ENCODE assay signal across 8 mouse cellular contexts in genomic region chr17:37203206-37203916, GRCm38 (mm10). TPM values are rescaled to one million over a fixed set of nuclear protein-coding genes. Genes with fewer than 3 reads are reported as not detected.
A peak's percentile ranks its signal among the peaks of the same experiment; 100 is the strongest.
DNase-seq lines count a peak whose midpoint lies in the region; ATAC-seq and TF ChIP-seq lines count a peak whose summit lies in the region.
"Had no signal": no experiment of that assay in that cellular context is flagged by ENCODE, and none has a peak within 500 bp of the region (broad histone marks: within the 10 kb centered on the region; RNA-seq: fewer than 3 reads in every experiment).

No protein-coding gene starts in this region.

- peak; percentile 98; the same call in 1 of the 2 replicates for TF ChIP-seq CTCF in small intestine, adult 2 months (IDR thresholded peaks at IDR 0.05; ENCODE audit: extremely low read depth, insufficient read length, insufficient replicate concordance, low read depth, low read length)

- no peak for TF ChIP-seq POLR2A in small intestine, adult 2 months (IDR thresholded peaks at IDR 0.05; ENCODE audit: low read depth, low read length)

- no peaks in the 10 kb centered on the region for H3K4me1 ChIP-seq in intestine, embryonic 14.5 days (replicated peaks; ENCODE audit: control insufficient read depth, insufficient read depth, low read length)
- H3K4me1 ChIP-seq in midbrain, embryonic 12.5 days = no peaks in the 10 kb centered on the region
- no peaks in the 10 kb centered on the region for H3K4me1 ChIP-seq in small intestine, adult 2 months (ENCODE audit: control insufficient read depth, insufficient read depth, insufficient read length, low read length)

- no peak overlapping the region for H3K4me2 ChIP-seq in intestine, embryonic 14.5 days (ENCODE audit: low read length)
- no peak overlapping the region for H3K4me2 ChIP-seq in midbrain, embryonic 12.5 days (replicated peaks)

- WGBS in intestine, embryonic 14.5 days = 0% methylated on average over 4 of the region's 4 CpGs
- WGBS in midbrain, embryonic 12.5 days = under 1% methylated on average over 4 of the region's 4 CpGs
- WGBS in small intestine, adult 2 months = 1% methylated on average over 4 of the region's 4 CpGs

- DNase-seq in WW6 (ENCODE audit: low read depth, low spot score) = peak; percentile 60
- DNase-seq in cerebellum, postnatal 14 days = peak; percentile 88 to 90
- peak; percentile 83 to 94 for DNase-seq in frontal cortex, postnatal 36 days (ENCODE audit: low spot score in 2 of 2)
- DNase-seq in intestine, embryonic 14.5 days (ENCODE audit: low spot score) = peak; percentile 88
- DNase-seq in left cerebral cortex, adult 9 months (ENCODE audit: low spot score in 2 of 2) = peak; percentile 39 to 91

- no peaks in the 10 kb centered on the region for H3K9me3 ChIP-seq in intestine, embryonic 14.5 days (ENCODE audit: control insufficient read depth, low read length)
- no peaks in the 10 kb centered on the region for H3K9me3 ChIP-seq in midbrain, embryonic 12.5 days

- peak; percentile 76; the same call in 1 of the 2 replicates for ATAC-seq in intestine, embryonic 14.5 days (replicated peaks; ENCODE audit: low FRiP score, low TSS enrichment, low read depth)
- peak; percentile 65 for ATAC-seq in midbrain, embryonic 12.5 days (ENCODE audit: low FRiP score, low read depth)

- no peak overlapping the region for H3K27ac ChIP-seq in intestine, embryonic 14.5 days (ENCODE audit: low read depth)
- H3K27ac ChIP-seq in midbrain, embryonic 12.5 days (replicated peaks) = no peak overlapping the region
- no peak overlapping the region for H3K27ac ChIP-seq in small intestine, adult 2 months (ENCODE audit: insufficient read depth, low read depth, low read length)

- no peak overlapping the region for H3K9ac ChIP-seq in intestine, embryonic 14.5 days (ENCODE audit: low read length)
- no peak overlapping the region for H3K9ac ChIP-seq in midbrain, embryonic 12.5 days (replicated peaks)

- H3K36me3 ChIP-seq in intestine, embryonic 14.5 days (ENCODE audit: control insufficient read depth, insufficient read depth, low read length) = no peaks in the 10 kb centered on the region
- H3K36me3 ChIP-seq in midbrain, embryonic 12.5 days = no peaks in the 10 kb centered on the region
- H3K36me3 ChIP-seq in small intestine, adult 2 months (ENCODE audit: control insufficient read depth, insufficient read depth, low read length) = no peaks in the 10 kb centered on the region

- no peaks in the 10 kb centered on the region for H3K27me3 ChIP-seq in intestine, embryonic 14.5 days (replicated peaks; ENCODE audit: control insufficient read depth, insufficient read depth, low read length)
- H3K27me3 ChIP-seq in midbrain, embryonic 12.5 days = peaks cover 13% of the 10 kb centered on the region
- no peaks in the 10 kb centered on the region for H3K27me3 ChIP-seq in small intestine, adult 2 months (ENCODE audit: control insufficient read depth, insufficient read depth, low read length)

- no peak overlapping the region for H3K4me3 ChIP-seq in intestine, embryonic 14.5 days (ENCODE audit: low read depth, low read length)
- no peak overlapping the region for H3K4me3 ChIP-seq in midbrain, embryonic 12.5 days
- H3K4me3 ChIP-seq in small intestine, adult 2 months (ENCODE audit: low read depth, low read length) = no peak overlapping the region

RNA-seq across cellular contexts. Expression of gene Olfr94, which starts 2.6 kb away (rescaled TPM):
- polyA plus RNA-seq in intestine, embryonic 14.5 days (2014; fragmentation: Nextera tagmentation; extraction: Ambion mirVana) = not detected in 2 replicates
- not detected in 2 replicates for polyA plus RNA-seq in midbrain, embryonic 12.5 days (2016; fragmentation: Nextera tagmentation; extraction: Ambion mirVana)
- polyA plus RNA-seq in small intestine, adult 2 months (2012; rRNA removed) = not detected in 2 replicates
- polyA plus RNA-seq: stomach, embryonic 14.5 days had no signal

RNA-seq across cellular contexts. Expression of gene Olfr95, which starts 9.6 kb away (rescaled TPM):
- not detected in 2 replicates for polyA plus RNA-seq in intestine, embryonic 14.5 days (2014; fragmentation: Nextera tagmentation; extraction: Ambion mirVana)
- not detected in 2 replicates for polyA plus RNA-seq in midbrain, embryonic 12.5 days (2016; fragmentation: Nextera tagmentation; extraction: Ambion mirVana)
- polyA plus RNA-seq in small intestine, adult 2 months (2012; rRNA removed) = not detected in 2 replicates
- polyA plus RNA-seq: stomach, embryonic 14.5 days had no signal

RNA-seq across cellular contexts. Expression of gene Ubd, which starts 9.7 kb away (rescaled TPM):
- polyA plus RNA-seq in intestine, embryonic 14.5 days (2014; fragmentation: Nextera tagmentation; extraction: Ambion mirVana) = not detected in 2 replicates
- polyA plus RNA-seq in midbrain, embryonic 12.5 days (2016; fragmentation: Nextera tagmentation; extraction: Ambion mirVana) = not detected in 2 replicates
- 0.79 TPM in 1 of 2 replicates, not detected in the other for polyA plus RNA-seq in small intestine, adult 2 months (2012; rRNA removed)
- polyA plus RNA-seq: stomach, embryonic 14.5 days had no signal

RNA-seq across cellular contexts. Expression of gene Olfr96, which starts 16.6 kb away (rescaled TPM):
- polyA plus RNA-seq in intestine, embryonic 14.5 days (2014; fragmentation: Nextera tagmentation; extraction: Ambion mirVana) = not detected in 2 replicates
- not detected in 2 replicates for polyA plus RNA-seq in midbrain, embryonic 12.5 days (2016; fragmentation: Nextera tagmentation; extraction: Ambion mirVana)
- not detected in 2 replicates for polyA plus RNA-seq in small intestine, adult 2 months (2012; rRNA removed)
- polyA plus RNA-seq: stomach, embryonic 14.5 days had no signal

RNA-seq across cellular contexts. Expression of gene Olfr97, which starts 33.8 kb away (rescaled TPM):
- not detected in 2 replicates for polyA plus RNA-seq in intestine, embryonic 14.5 days (2014; fragmentation: Nextera tagmentation; extraction: Ambion mirVana)
- polyA plus RNA-seq in midbrain, embryonic 12.5 days (2016; fragmentation: Nextera tagmentation; extraction: Ambion mirVana) = not detected in 2 replicates
- not detected in 2 replicates for polyA plus RNA-seq in small intestine, adult 2 months (2012; rRNA removed)
- polyA plus RNA-seq: stomach, embryonic 14.5 days had no signal
